Mouse (Mus musculus) bone marrow, adult 2 months (tissue): ENCODE measurements around the gene Hspd1.
"Not testable (repeated sequence)": the region's sequence is repeated elsewhere in the genome, so short reads cannot be mapped to it uniquely, and the experiment has no call there.

Experiments
- CTCF ChIP-seq: fragments of 200-500 bp; IDR thresholded peaks from 2 replicates; pipeline ENCODE4 v1.5.1; 2011; ENCODE audit warnings: low read length, control low read depth; ENCODE audit not compliant: control insufficient read depth, insufficient read depth
- POLR2A ChIP-seq: fragments of 200-500 bp; IDR thresholded peaks from 2 replicates; pipeline ENCODE4 v1.6.1; 2011; ENCODE audit warnings: low read depth, mild to moderate bottlenecking, control low read depth, low read length, borderline replicate concordance; ENCODE audit not compliant: control insufficient read depth

DNA sequence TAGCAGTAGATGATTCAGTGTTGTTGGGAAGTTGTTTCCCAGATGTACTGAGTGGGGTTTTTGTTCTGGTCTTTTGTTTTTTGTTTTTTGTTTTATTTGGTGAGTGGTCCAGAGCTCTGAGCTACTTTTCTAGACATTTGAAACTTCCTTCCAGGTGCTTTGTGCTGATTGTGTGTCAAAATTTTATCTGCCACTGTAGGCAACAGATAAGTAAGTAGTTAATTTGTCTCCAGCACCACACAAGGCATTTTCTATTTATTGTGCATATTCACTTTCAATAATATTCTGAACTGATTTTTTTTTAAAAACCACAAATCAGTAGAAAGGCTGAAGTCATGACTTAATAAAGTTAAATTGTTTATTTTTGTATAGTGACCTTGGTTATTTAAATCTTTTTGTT, 15.7 kb downstream of the Hspd1 start:
- TF ChIP-seq CTCF, POLR2A: not testable (repeated sequence)
